Mouse (Mus musculus): Measurements from ENCODE around the gene Fam222b.
"Not testable (repeated sequence)": the region's sequence is repeated elsewhere in the genome, so short reads cannot be mapped to it uniquely, and the experiment has no call there.

Gene Fam222b

GRCm38 (mm10) chr11:78094504-78095143, at the start of gene Fam222b:
TSS of gene Fam222b (plus strand) at chr11:78094660.
- DNase-seq, result peak; percentile 95

- DNase-seq, result peak; percentile 89 to 92
Observed at GRCm38 (mm10) chr11:78044758-78045251, 49.7 kb upstream of the Fam222b start.

- not testable (repeated sequence) for DNase-seq
Observed at GRCm38 (mm10) chr11:78048637-78049036, 45.8 kb upstream of the Fam222b start.

- DNase-seq, result no peak
Observed at GRCm38 (mm10) chr11:78053078-78053477, 41.4 kb upstream of the Fam222b start.

- no peak for DNase-seq
Observed at GRCm38 (mm10) chr11:78056946-78057345, 37.5 kb upstream of the Fam222b start.

- DNase-seq, result peak; percentile 58 to 65
Observed at GRCm38 (mm10) chr11:78059833-78060757, 34.4 kb upstream of the Fam222b start.

GRCm38 (mm10) chr11:78062563-78062962, 31.9 kb upstream of the Fam222b start:
- DNase-seq, result no peak

GRCm38 (mm10) chr11:78065906-78066305, 28.6 kb upstream of the Fam222b start:
- DNase-seq, result no peak

- DNase-seq, result no peak
Observed at GRCm38 (mm10) chr11:78066641-78067040, 27.8 kb upstream of the Fam222b start.

GRCm38 (mm10) chr11:78067566-78067965, 26.9 kb upstream of the Fam222b start:
- DNase-seq, result no peak

- no peak for DNase-seq
Observed at GRCm38 (mm10) chr11:78069130-78069529, 25.3 kb upstream of the Fam222b start.

- no peak for DNase-seq
Observed at GRCm38 (mm10) chr11:78069646-78070045, 24.8 kb upstream of the Fam222b start.

- DNase-seq, result no peak
Observed at GRCm38 (mm10) chr11:78071938-78072337, 22.5 kb upstream of the Fam222b start.

GRCm38 (mm10) chr11:78072425-78073130, 21.9 kb upstream of the Fam222b start:
- no peak for DNase-seq

GRCm38 (mm10) chr11:78073577-78074276, 20.7 kb upstream of the Fam222b start:
- DNase-seq, result no peak

GRCm38 (mm10) chr11:78074277-78074652, 20.2 kb upstream of the Fam222b start:
- DNase-seq, result no peak

- DNase-seq, result no peak
Observed at GRCm38 (mm10) chr11:78074666-78075065, 19.8 kb upstream of the Fam222b start.

GRCm38 (mm10) chr11:78079961-78080921, 14.2 kb upstream of the Fam222b start, which contains the start of gene Eral1:
TSS of gene Eral1 (minus strand) at chr11:78080383.
- peak; percentile 86 to 87 for DNase-seq

- DNase-seq, result no peak
Observed at GRCm38 (mm10) chr11:78083595-78083994, 10.9 kb upstream of the Fam222b start.

- DNase-seq, result no peak
Observed at GRCm38 (mm10) chr11:78086925-78087479, 7.5 kb upstream of the Fam222b start.

GRCm38 (mm10) chr11:78087756-78088281, 6.6 kb upstream of the Fam222b start:
- no peak for DNase-seq

Data from cerebellum, adult 18-20 months (tissue).